Mouse (Mus musculus) spleen, postnatal 4 days (tissue): Measurements from ENCODE around the gene Slc1a7.

ENCODE experiments used
- DNase-seq, 2 experiments: peaks; one replicate each; pipeline ENCODE4 v3.0.0; 2022; ENCODE audit warnings: low spot score in 2 of 2

Slc1a7 gene

GRCm38 (mm10) chr4:108051687-108052274 lies 83.6 kb downstream of the Slc1a7 start:
- DNase-seq: no peak

GRCm38 (mm10) chr4:108052673-108053072 lies 84.5 kb downstream of the Slc1a7 start:
- no peak for DNase-seq

DNA sequence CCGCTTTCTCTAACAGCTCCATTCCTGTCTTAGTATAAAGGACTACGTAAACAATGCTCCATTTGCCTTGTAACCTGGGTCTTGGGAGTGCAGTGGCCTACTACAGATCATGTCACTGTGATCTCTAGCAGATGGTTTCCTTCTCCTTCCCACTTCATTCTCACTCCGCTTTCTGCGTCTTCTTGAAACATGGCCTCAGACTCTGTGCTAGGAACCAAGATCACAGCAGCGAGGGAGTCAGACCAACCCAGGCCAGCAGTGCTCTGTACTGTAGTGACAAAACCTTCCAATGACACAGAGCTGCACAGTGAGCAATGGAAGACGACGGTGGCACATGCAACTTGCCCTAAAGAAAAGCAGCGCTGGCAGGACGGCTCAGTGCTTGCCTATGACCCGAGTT lies 87.7 kb downstream of the Slc1a7 start:
- no peak for DNase-seq

DNA sequence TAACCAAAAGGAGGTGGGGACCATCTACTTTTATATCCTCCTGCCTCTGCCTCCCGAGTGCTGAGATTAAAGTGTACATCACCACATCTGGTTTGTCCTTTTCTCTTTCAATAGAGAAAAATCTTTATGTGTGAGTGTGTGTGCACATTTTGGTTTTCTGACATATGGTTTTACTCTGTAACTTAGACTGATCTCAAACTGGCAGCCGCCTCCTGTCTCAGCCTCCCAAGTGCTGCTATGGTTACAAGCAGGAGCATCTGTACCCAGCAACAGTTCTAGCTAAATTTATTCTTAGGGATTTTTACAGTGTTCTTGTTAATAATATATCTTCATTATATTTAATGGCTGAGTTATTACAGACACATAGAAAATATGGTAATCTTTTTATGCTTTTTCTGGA lies 89.1 kb downstream of the Slc1a7 start:
- no peak for DNase-seq

- DNase-seq: no peak
Measured at GRCm38 (mm10) chr4:108058166-108058565, 90.0 kb downstream of the Slc1a7 start.

DNA sequence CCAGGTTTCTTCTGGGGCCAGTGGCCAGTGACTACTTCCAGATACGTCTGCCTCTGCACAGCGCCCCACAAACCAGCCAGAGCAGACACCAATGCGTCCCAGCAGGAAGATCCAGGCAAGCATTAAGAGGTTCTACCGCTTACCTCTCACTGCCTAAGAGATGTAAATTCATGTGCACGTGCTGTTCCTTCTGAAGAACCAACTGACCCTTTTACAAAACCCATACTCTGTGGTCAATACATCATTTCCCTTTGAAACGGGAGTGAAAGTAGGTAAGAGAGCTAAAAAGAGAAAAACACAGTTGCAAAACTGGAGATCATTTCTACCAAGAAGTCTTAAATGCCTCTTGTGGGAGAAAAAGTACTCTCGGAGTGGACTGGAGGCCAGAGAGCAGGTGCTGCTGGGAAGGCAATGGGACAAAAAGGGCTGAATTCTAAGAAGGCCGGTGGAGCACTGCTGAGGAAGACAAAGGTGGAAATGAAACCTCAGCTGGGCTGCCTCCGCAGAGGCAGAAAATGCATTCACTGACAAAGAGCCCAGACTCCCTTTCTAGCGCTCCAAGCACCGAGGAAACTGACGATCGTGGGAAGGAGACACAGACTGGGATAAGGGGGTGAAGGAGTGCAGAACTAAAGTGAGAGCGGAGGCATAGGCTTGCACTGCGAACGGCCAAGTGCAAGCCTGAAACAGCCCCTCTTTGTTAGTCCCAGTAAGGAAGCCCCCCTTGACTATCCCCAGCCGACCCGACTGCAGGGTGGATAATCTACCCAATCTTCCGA lies 91.7 kb downstream of the Slc1a7 start:
- DNase-seq: no peak

- DNase-seq: no peak
Measured at GRCm38 (mm10) chr4:108060774-108061173, 92.6 kb downstream of the Slc1a7 start.

GRCm38 (mm10) chr4:108062524-108062923 lies 94.4 kb downstream of the Slc1a7 start:
- no peak for DNase-seq
